Mouse (Mus musculus) liver, embryonic 12.5 days (tissue): Measurements from ENCODE around the gene Fam43a. TPM values are rescaled to one million over a fixed set of nuclear protein-coding genes. Genes with fewer than 3 reads are reported as not detected.

Experiments
- ATAC-seq: fragments of 200-750 bp; cut with Nextera tagmentation; 2 replicates; pipeline ENCODE4 v1.8.0; 2017; ENCODE audit warnings: moderate number of reproducible peaks, mild to moderate bottlenecking, moderate library complexity
- H3K27ac ChIP-seq: fragments of 300-500 bp; sonication (generic); 2 replicates; pipeline ENCODE4 v1.5.1; 2016; ENCODE audit warnings: mild to moderate bottlenecking
- H3K27me3 ChIP-seq: fragments of 300-500 bp; sonication (generic); replicated peaks from 2 replicates; pipeline ENCODE4 v1.6.1; 2016; ENCODE audit warnings: mild to moderate bottlenecking, moderate library complexity
- H3K36me3 ChIP-seq: fragments of 300-500 bp; sonication (generic); 2 replicates; pipeline ENCODE4 v1.6.1; 2016; ENCODE audit warnings: mild to moderate bottlenecking, moderate library complexity
- H3K4me1 ChIP-seq: fragments of 300-500 bp; sonication (generic); 2 replicates; pipeline ENCODE4 v1.6.1; 2016
- H3K4me2 ChIP-seq: fragments of 300-500 bp; sonication (generic); 2 replicates; pipeline ENCODE4 v1.6.1; 2016; ENCODE audit warnings: mild to moderate bottlenecking, moderate library complexity
- H3K4me3 ChIP-seq: fragments of 300-500 bp; sonication (generic); 2 replicates; pipeline ENCODE4 v1.5.1; 2016; ENCODE audit warnings: mild to moderate bottlenecking, moderate library complexity
- H3K9ac ChIP-seq: fragments of 300-500 bp; sonication (generic); 2 replicates; pipeline ENCODE4 v1.6.1; 2016; ENCODE audit warnings: mild to moderate bottlenecking, moderate library complexity
- H3K9me3 ChIP-seq: fragments of 300-500 bp; sonication (generic); replicated peaks from 2 replicates; pipeline ENCODE4 v1.6.1; 2016; ENCODE audit warnings: mild to moderate bottlenecking, moderate library complexity
- WGBS: fragments of 180-500 bp; shearing (Covaris S2); methylation state at CpG from one replicate; pipeline ENCODE4 v1.1.7; 2016; ENCODE audit not compliant: insufficient replicate concordance; 5-methylcytosine and 5-hydroxymethylcytosine counted together
- polyA plus RNA-seq: library from polyadenylated mRNA; unstranded; fragments of >200 nt; fragmentation: Nextera tagmentation; extraction: Ambion mirVana; gene quantifications from 2 replicates; pipeline ENCODE4 v1.2.1, GENCODE M21; 2016

The Fam43a gene
- polyA plus RNA-seq, 1 experiment from 2014 or later: 9.2 TPM

DNA sequence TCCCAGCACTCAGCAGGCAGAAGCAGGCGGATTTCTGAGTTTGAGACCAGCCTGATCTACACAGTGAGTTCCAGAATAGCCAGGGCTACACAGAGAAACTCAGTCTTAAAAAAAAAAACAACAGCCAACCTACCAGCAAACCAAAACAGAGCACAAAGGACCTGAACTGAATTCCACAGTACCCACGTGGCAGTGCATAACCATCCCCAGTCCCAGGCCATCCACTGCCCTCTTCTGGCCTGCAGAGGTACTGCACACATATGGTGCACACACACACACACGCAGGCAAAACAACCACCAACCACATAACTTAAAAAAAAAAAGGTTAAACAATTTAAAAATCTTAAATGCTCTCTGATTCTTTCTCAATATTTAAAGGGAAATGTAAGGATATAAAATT lies 42.7 kb downstream of the Fam43a start:
- Histone ChIP-seq H3K27me3 (no peaks in the 10 kb centered on the region), H3K36me3 (no peaks in the 10 kb centered on the region), H3K27ac (no peak overlapping the region), H3K4me2 (no peak overlapping the region), H3K9ac (no peak overlapping the region), H3K4me3 (no peak overlapping the region), H3K9me3 (0 out of 2 replicates have a peak, but pooled peaks cover 6% of the 10 kb centered on the region), H3K4me1 (0 out of 2 replicates have a peak, but pooled peaks cover 4% of the 10 kb centered on the region)
- 66% methylated on average over 3 of the region's 3 CpGs for WGBS
- ATAC-seq: no peak

DNA sequence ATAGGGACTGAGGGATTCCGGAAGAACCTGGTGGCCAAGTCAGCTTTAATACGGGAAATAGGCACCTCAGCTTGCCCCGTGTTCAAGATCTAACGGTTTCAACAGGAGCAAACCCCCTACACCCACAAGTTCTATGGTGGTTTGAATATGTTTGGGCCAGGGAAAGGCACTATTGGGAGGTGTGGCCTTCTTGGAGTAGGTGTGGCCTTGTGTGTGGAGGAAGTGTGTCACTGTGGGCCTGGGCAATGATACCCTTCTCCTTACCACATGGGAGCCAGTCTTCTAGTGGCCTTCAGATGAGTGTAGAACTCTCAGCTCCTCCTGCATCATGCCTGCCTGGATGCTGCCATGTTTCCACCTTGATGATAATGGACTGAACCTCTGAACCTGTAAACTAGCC lies 45.5 kb downstream of the Fam43a start:
- 68% methylated on average over 4 of the region's 4 CpGs for WGBS
- ATAC-seq: no peak
- Histone ChIP-seq H3K4me1 (0 out of 2 replicates have a peak, but pooled peaks cover 4% of the 10 kb centered on the region), H3K27ac (no peak overlapping the region), H3K9ac (no peak overlapping the region), H3K4me2 (no peak overlapping the region), H3K9me3 (0 out of 2 replicates have a peak, but pooled peaks cover 6% of the 10 kb centered on the region), H3K4me3 (no peak overlapping the region), H3K27me3 (no peaks in the 10 kb centered on the region), H3K36me3 (no peaks in the 10 kb centered on the region)

DNA sequence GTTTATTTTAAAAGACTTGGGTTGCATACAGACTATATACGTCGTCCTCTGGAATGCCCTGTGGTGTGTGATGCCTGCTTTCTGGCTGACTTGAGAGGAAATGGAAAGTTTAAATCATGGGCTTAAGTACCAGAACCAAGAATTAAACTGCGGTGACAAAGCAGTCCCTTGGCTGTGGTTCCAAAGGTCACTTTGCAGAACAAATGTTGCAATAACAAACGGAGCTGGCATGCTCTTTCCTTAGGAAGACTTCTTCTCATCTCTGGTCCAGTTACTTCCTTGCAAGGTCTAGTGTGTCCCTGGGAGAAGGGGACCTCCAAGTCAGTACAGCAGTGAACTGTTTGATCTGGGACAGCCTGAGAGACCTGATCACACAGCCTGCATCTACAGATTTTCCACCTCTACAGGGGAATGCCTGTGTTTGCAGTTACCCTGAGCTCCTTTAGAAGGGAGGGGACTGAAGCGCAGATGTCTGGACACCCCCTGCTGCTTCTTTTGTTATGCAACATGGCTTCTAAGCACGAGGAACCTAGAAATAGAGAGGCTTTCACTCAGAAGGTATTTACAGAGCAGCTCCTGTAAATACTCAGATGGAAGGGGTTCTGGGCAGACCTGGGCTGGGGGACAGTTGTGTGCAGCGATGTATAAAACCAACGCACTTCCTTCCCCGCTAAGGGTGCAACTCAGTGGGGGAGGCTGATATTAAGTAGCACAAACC lies 46.5 kb downstream of the Fam43a start:
- Histone ChIP-seq H3K27ac (no peak overlapping the region), H3K4me3 (no peak overlapping the region), H3K9me3 (0 out of 2 replicates have a peak, but pooled peaks cover 6% of the 10 kb centered on the region), H3K36me3 (no peaks in the 10 kb centered on the region), H3K4me1 (0 out of 2 replicates have a peak, but pooled peaks cover 4% of the 10 kb centered on the region), H3K9ac (no peak overlapping the region), H3K27me3 (no peaks in the 10 kb centered on the region), H3K4me2 (no peak overlapping the region)
- 47% methylated on average over 9 of the region's 9 CpGs for WGBS
- no peak for ATAC-seq

DNA sequence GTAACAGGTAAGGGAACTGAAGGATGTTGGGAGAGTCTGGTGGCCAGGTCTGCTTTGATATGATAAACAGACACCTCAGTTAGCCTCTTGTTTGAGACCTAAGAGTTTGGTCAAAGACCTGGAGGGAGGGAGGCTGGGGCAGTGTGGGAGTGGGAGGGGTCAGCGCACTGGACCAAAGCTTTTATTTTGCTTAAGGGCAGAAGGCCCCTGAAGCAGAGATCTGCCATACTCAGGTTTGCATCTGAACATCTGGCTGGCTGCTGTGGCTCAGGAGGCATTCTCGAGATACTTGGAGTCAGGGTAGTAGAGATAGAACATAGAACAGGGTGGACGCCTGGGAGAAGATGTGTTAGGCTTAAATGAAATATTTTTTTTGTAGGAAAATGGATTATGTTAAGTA lies 47.3 kb downstream of the Fam43a start:
- Histone ChIP-seq H3K4me2 (no peak overlapping the region), H3K27ac (no peak overlapping the region), H3K36me3 (no peaks in the 10 kb centered on the region), H3K9ac (no peak overlapping the region), H3K27me3 (no peaks in the 10 kb centered on the region), H3K4me3 (no peak overlapping the region), H3K4me1 (0 out of 2 replicates have a peak, but pooled peaks cover 4% of the 10 kb centered on the region), H3K9me3 (0 out of 2 replicates have a peak, but pooled peaks cover 6% of the 10 kb centered on the region)
- 58% methylated on average over 3 of the region's 3 CpGs for WGBS
- ATAC-seq: no peak

- H3K4me1 ChIP-seq: no peaks in the 10 kb centered on the region
- H3K9me3 ChIP-seq: no peaks in the 10 kb centered on the region
- H3K4me3 ChIP-seq: no peak overlapping the region
- ATAC-seq: no peak
- no peak overlapping the region for H3K27ac ChIP-seq
- H3K36me3 ChIP-seq: no peaks in the 10 kb centered on the region
- no peak overlapping the region for H3K9ac ChIP-seq
- 29% methylated on average over 1 of the region's 1 CpGs for WGBS
- H3K4me2 ChIP-seq: no peak overlapping the region
- no peaks in the 10 kb centered on the region for H3K27me3 ChIP-seq
Observed at GRCm38 (mm10) chr16:30651292-30651691, 51.8 kb downstream of the Fam43a start.

Other genes with a start within 250 kb of the Fam43a start
- gene Atp13a3, start 193.7 kb upstream of the Fam43a start, polyA plus RNA-seq: 17.7 and 18.5 TPM in 2 replicates
- 1.5 and 1.7 TPM in 2 replicates for gene Tmem44, start 48.9 kb upstream of the Fam43a start, polyA plus RNA-seq
- gene Lsg1, start 12.1 kb upstream of the Fam43a start, polyA plus RNA-seq: 49.2 and 50.9 TPM in 2 replicates